Mouse (Mus musculus) testis, adult 2 months (tissue): ENCODE measurements around the gene Ttc7. TPM values are rescaled to one million over a fixed set of nuclear protein-coding genes. Genes with fewer than 3 reads are reported as not detected.

Experiments
- H3K27ac ChIP-seq: fragments of 200-500 bp; 2 replicates; pipeline ENCODE4 v1.5.1; 2012; ENCODE audit warnings: low read depth, low read length; ENCODE audit not compliant: control insufficient read depth, insufficient read depth
- H3K27me3 ChIP-seq: fragments of 200-500 bp; 2 replicates; pipeline ENCODE4 v1.6.1; 2012; ENCODE audit warnings: mild to moderate bottlenecking, low read length, moderate library complexity; ENCODE audit not compliant: control insufficient read depth, insufficient read depth
- H3K36me3 ChIP-seq: fragments of 200-500 bp; 2 replicates; pipeline ENCODE4 v1.6.1; 2012; ENCODE audit warnings: mild to moderate bottlenecking, low read length; ENCODE audit not compliant: control insufficient read depth, insufficient read depth
- H3K4me1 ChIP-seq: fragments of 200-500 bp; 2 replicates; pipeline ENCODE4 v1.6.1; 2012; ENCODE audit warnings: low read length; ENCODE audit not compliant: control insufficient read depth, insufficient read depth
- H3K4me3 ChIP-seq: fragments of 200-500 bp; 2 replicates; pipeline ENCODE4 v1.5.1; 2012; ENCODE audit warnings: low read depth, mild to moderate bottlenecking, low read length, moderate library complexity, mixed read lengths; ENCODE audit not compliant: control insufficient read depth
- CTCF ChIP-seq: fragments of 200-500 bp; IDR thresholded peaks from 2 replicates; pipeline ENCODE4 v1.5.1; 2012; ENCODE audit warnings: low read depth, mild to moderate bottlenecking, inconsistent platforms, low read length, moderate library complexity; ENCODE audit not compliant: control insufficient read depth, insufficient read depth, insufficient replicate concordance
- POLR2A ChIP-seq: fragments of 200-500 bp; IDR thresholded peaks from 2 replicates; pipeline ENCODE4 v1.6.1; 2012; ENCODE audit warnings: low read depth, mild to moderate bottlenecking, inconsistent platforms, low read length, moderate library complexity; ENCODE audit not compliant: control insufficient read depth
- polyA plus RNA-seq: library from polyadenylated mRNA; depleted of rRNA; stranded (reverse); fragments of >200 nt; gene quantifications from 2 replicates; pipeline ENCODE4 v1.2.3, GENCODE M21; 2012

The Ttc7 gene
- polyA plus RNA-seq, 1 experiment = 71.5 TPM

GRCm38 (mm10) chr17:87343060-87343703 is 60.5 kb downstream of the Ttc7 start:
- Histone ChIP-seq H3K36me3 (no peaks in the 10 kb centered on the region), H3K27ac (no peak overlapping the region)
- no peak for TF ChIP-seq CTCF
- TF ChIP-seq POLR2A = no peak

DNA sequence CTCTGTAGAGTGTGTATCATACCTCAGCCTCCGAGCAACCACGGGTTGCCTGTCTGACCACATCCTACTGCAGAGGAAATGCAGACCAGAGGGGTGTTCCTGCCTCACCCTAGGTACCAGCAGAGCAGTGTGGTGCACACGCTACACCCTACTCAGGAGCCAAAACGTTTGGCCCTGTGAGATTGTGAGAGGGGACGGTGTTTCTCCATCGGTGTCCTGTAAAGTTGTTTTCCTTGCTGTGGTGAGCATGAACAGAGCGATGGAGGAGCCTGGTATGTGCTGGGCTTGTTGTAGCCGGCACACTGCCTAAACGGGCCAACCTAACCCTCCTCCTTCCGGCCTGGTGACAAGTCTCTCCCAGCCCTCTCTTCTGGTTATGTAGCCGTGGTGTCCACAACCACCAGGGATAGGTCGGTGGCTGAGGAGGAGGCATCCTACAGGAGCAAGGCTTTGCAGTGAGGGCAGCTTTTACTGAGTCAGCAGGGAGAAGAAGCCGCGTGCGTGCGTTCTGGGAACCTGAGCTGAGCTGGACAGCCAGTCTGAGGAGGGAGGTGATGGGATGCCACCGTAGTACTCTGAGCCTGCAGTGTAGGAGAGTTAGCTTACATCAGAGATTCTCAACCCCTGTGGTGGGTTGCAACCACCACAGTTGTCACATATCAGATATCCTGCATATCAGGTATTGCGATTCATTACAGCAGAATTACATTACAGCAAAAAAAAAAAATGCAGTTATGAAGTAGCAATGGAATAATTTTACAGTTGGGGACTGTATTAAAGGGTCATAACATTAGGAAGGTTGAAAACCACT is 62.0 kb downstream of the Ttc7 start:
- Histone ChIP-seq H3K4me3 (no peak overlapping the region), H3K36me3 (no peaks in the 10 kb centered on the region), H3K4me1 (no peaks in the 10 kb centered on the region), H3K27me3 (no peaks in the 10 kb centered on the region), H3K27ac (no peak overlapping the region)
- TF ChIP-seq POLR2A = no peak
- no peak for TF ChIP-seq CTCF

More at GRCm38 (mm10) chr17:87343060-87343703, 60.5 kb downstream of the Ttc7 start:
- no peak overlapping the region for H3K4me3 ChIP-seq
- no peaks in the 10 kb centered on the region for H3K4me1 ChIP-seq
- no peaks in the 10 kb centered on the region for H3K27me3 ChIP-seq

DNA sequence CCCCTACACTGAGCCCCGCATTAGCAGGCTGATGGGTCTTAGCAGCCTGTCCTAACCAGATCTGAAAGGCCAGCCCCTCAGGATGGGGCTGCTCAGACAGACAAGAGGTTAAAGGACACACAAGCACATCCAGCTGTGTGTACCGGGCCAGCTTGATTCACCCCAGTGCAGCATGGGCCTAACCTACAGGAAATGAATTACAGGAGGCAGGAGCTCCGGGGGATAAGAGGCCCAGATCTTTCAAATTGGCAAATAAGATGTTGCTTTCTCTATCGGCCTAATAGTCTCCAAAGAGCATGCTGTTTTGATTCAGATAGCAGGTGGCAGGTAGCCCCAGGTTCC is 62.5 kb downstream of the Ttc7 start:
- no peaks in the 10 kb centered on the region for H3K27me3 ChIP-seq
- no peak overlapping the region for H3K27ac ChIP-seq
- H3K4me3 ChIP-seq = no peak overlapping the region
- no peaks in the 10 kb centered on the region for H3K36me3 ChIP-seq
- H3K4me1 ChIP-seq = no peaks in the 10 kb centered on the region
- no peak for TF ChIP-seq CTCF
- TF ChIP-seq POLR2A = no peak

GRCm38 (mm10) chr17:87348353-87348752 is 65.7 kb downstream of the Ttc7 start:
- no peaks in the 10 kb centered on the region for H3K36me3 ChIP-seq
- H3K4me1 ChIP-seq = no peaks in the 10 kb centered on the region
- H3K4me3 ChIP-seq = no peak overlapping the region
- no peaks in the 10 kb centered on the region for H3K27me3 ChIP-seq
- TF ChIP-seq CTCF = no peak
- TF ChIP-seq POLR2A = no peak
- no peak overlapping the region for H3K27ac ChIP-seq

- Histone ChIP-seq H3K27me3 (no peaks in the 10 kb centered on the region), H3K4me3 (no peak overlapping the region), H3K4me1 (no peaks in the 10 kb centered on the region), H3K27ac (no peak overlapping the region), H3K36me3 (no peaks in the 10 kb centered on the region)
- TF ChIP-seq CTCF (no peak), POLR2A (no peak)
Observed at GRCm38 (mm10) chr17:87349069-87349468, 66.4 kb downstream of the Ttc7 start.

- Histone ChIP-seq H3K36me3 (no peaks in the 10 kb centered on the region), H3K27me3 (no peaks in the 10 kb centered on the region), H3K4me3 (no peak overlapping the region), H3K27ac (no peak overlapping the region), H3K4me1 (no peaks in the 10 kb centered on the region)
- TF ChIP-seq POLR2A = no peak
- TF ChIP-seq CTCF = no peak
Observed at GRCm38 (mm10) chr17:87349575-87349974, 66.9 kb downstream of the Ttc7 start.

- no peak overlapping the region for H3K27ac ChIP-seq
- H3K4me3 ChIP-seq = no peak overlapping the region
- H3K4me1 ChIP-seq = no peaks in the 10 kb centered on the region
Observed at GRCm38 (mm10) chr17:87350471-87351240, 68.0 kb downstream of the Ttc7 start.

More at GRCm38 (mm10) chr17:87350471-87351240, 68.0 kb downstream of the Ttc7 start:
- TF ChIP-seq POLR2A = no peak
- no peak for TF ChIP-seq CTCF
- no peaks in the 10 kb centered on the region for H3K27me3 ChIP-seq
- H3K36me3 ChIP-seq = no peaks in the 10 kb centered on the region
